Mouse (Mus musculus) neutrophil, adult 5-6 weeks (primary cell): ENCODE data around the gene Specc1. TPM values are rescaled to one million over a fixed set of nuclear protein-coding genes. Genes with fewer than 3 reads are reported as not detected.
A peak's percentile ranks its signal among the peaks of the same experiment; 100 is the strongest.

ENCODE experiments used
- ATAC-seq: fragments of 151-379, 151-347 bp; 2 replicates; pipeline ENCODE4 v1.8.0; 2017; ENCODE audit warnings: mild to moderate bottlenecking, moderate TSS enrichment; ENCODE audit not compliant: insufficient number of reproducible peaks, poor library complexity, low FRiP score, severe bottlenecking; ENCODE audit errors: extremely low read depth
- total RNA-seq: library from RNA; stranded (forward); fragments of 200-1000 nt; gene quantifications from 2 replicates; pipeline ENCODE4 v1.2.3, GENCODE M21; 2017

The Specc1 gene
- total RNA-seq, 1 experiment from 2014 or later: 17.7 TPM

DNA sequence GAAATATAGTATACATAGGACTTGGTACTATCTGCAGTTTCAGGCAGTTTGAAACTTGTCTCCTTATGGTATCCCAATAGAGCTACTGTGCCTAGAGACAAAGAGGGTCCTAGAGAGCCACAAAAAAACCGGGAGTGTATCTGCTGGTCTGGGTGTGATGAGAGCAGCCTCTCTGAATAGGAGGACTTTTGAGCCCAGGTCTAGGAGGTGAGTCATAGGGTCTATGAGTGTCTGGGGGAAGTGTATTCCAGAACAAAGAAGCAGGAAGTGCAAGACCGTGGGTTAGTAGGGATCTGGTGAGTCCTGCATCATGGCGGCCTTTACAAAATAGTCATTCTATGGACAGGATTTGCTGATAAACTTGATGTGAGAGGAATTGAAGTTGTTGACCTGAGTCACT lies 118.5 kb downstream of the Specc1 start:
- no peak for ATAC-seq

DNA sequence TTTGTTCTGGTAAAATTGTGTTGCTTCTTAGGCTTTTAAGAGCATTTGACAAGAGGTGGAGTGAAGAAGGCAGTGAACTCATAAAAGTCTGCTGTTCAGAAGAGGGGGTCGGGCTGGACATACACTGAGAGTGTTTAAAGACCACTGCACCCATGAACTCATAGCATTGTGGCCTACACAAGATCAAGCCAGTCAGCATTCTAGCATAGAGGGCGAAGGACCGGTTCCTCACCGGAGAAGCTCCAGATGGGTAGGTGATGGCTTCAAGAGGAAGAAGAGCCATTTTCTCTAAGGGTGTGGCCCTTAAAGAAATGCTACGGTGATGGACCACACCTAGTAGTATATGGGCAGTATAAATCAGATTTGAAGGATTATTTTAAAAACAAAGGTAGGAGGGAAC lies 119.0 kb downstream of the Specc1 start:
- ATAC-seq: no peak

DNA sequence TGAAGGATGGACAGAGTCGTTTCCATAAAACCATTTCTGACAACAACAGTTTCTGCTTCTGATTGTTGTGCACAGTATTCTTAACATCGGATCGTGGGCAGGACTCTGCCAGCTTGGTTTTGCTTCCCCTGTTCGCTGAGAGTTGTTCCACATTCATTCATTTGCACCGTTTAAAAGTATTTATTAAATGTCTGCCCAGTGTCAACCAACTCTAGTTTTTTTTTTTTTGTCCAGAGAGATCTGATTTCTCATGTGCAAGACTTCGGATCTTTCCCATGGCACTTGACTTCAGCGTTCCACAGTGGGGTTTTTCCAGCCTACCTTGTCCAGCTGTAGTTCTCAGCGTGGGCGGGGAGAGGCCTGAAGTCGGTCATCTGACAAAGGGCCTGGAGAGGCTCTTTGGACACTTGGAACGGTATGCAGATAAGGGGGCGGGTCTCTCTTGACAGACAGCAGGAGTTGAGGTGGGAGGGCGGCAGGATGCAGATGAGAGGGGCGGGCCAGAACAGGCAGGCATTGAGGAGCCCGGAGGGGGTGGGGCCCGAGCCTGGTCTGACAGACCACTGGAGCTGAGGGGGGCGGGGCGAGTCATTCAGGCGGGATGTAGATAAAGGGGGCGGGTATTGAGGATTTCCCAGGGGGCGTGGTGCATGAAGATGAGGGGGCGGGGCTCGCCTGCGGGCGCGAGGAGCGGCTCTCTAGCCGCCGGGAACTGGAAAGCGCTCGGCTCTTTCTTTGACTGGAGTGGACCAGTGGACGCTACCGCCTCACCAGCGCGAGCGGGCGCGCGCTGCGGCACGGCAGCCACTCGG lies 120.0 kb downstream of the Specc1 start:
- ATAC-seq: peak; percentile 81; the same call in 1 of the 2 replicates

DNA sequence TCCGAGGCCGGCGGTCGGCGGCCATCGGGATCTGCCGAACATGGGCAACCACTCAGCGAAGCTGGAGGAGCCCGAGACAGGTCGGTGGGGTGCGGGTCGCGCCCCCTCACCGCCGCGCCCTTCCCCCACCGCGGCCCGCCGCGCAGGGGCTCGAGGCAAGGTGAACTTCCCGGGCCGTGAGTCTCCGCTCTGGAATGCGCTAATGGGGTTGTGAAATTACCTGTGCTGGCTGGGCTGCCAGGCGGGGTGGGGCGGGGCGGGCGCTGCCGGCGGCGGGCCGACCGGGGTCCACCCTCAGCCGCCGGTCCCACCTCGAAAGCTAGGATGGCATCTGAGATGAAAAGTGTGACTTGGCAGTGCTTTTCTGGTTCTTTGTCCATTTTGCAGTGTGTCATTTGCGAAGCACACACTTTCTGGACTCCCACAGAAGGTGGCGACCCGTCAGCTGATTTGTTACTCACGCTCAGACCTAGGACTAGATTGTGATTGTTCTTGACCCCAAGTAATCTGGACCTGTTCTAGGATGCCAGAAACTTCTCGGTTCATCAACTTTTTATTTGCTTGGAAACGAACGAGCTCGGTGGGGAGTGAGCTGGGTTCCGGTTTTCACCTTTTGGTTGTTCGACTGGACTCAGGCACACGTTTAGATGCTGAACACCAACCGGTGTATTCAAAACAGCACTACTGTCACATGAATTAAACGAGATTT lies 120.7 kb downstream of the Specc1 start:
- no peak for ATAC-seq

DNA sequence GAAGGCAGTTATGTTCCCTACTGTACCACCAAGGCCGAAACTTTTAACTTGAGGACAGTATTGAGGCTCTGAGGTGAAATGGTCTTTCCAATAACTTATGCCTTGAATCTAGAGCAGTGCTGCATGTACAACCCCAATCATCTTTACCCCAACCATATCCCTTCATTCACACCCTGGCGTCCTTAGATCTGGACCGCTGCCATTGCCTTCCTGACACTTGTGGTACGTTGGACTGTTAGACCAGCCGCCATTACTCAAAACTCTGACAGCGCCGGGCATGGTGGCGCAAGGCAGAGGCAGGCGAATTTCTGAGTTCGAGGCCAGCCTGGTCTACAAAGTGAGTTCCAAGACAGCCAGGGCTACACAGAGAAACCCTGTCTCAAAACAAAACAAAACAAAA lies 121.8 kb downstream of the Specc1 start:
- no peak for ATAC-seq

DNA sequence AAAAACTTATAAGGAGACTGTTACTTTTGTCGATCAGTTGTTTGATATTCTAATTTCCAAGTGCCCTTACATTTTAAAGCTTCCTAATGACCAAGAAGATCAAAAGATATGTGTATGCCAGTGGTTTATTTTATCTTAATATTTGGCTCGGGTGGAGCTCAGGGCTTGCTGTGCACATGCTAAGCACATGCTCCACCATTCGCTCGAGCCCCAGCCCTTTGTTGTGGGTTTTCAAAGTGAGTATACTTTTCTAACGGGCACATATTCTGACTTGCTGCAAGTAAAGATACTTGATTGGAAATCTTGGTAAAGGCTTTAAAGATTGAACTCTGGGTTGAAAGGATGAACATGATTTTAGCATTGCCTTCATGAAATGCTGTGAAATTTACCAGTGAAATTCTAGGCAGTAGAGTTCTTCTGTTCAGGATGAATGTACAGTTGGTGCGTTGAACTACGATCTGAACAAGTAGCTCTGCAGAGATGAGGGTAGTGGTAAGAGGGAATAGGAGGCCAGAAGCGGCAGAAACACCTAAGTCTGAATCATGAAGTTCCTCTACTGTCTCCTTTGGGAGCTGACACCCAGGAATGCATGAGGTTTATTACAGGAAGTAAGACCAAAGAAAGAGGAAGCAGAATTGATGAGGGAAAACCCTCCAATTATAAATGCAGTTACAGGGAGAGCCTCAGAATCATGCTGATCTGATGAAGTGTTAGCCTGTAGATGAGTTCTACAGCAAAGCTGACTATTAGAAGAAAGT lies 122.7 kb downstream of the Specc1 start:
- ATAC-seq: no peak

DNA sequence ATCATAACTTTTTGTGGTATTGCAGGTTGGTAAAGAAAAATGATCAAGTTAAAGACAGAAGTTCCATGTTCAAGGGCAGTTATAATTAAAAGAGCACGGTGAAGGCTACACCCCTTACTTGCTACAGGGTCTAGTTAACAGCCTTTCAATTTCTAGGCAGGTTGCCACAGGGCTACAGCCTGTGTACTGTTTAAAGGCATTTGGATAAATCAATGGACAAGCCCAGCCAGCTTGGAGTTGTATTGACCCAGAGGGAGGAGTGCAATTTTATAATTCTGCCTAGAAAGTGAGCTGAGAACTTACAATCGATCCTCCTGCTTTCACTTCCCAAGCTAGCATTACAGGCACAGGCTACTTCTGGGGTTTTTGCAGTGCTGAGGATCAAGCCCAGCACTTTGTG lies 123.9 kb downstream of the Specc1 start:
- no peak for ATAC-seq

DNA sequence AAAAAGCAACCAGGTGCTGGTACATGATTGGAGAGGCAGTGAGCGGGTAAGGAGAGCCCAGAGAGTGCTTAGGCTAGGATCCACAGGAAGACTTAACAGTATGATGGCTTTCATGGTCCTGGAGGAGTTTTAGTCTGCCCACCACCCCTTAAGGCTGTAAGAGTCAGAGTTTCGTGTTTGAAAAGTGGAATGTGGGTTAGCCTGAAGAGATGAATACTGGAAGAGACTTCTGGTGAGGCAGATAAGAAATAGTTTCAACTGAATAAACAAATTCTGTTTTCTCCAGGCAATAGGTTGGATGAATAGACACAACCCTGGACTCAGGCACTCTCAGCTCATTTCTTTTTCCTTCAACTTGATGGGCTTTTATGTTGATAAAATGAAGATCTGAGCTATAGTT lies 130.1 kb downstream of the Specc1 start:
- ATAC-seq: no peak

DNA sequence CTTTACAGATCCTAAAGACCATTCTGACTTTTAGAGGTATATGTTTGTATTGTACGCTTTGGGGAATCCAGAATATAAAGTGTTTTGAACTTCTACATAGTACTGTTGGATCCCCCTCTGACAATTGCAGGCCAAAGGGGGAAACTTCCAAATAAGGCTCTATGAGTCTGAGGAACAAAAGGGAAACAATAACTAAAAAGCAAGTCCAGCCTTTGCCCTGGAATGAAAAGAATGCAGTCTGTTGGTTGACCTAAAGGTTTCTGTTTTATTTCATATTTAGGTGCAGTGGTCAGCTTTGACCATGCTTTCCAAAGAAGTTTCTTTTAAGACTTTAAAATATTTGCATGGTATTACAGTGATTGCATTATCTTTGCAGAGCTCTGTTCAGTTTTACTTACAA lies 130.5 kb downstream of the Specc1 start:
- no peak for ATAC-seq

DNA sequence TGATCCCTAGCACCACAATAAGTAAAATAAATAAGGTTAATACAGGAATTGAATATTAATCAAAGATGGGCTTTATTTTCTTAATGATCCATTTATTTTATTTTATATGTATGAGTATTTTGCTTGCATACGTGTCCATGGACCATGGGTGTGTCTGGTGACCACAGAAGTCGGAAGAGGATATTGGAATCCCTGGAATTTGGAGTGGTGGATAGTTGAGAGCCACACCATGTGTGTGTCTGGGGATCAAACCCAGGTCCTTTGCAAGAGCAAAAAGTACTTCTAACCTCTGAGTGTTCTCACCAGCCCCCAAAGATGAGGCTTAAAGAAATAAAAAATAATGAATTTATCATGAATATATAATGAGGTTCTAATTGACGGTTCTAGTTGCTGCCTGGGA lies 132.1 kb downstream of the Specc1 start:
- no peak for ATAC-seq

DNA sequence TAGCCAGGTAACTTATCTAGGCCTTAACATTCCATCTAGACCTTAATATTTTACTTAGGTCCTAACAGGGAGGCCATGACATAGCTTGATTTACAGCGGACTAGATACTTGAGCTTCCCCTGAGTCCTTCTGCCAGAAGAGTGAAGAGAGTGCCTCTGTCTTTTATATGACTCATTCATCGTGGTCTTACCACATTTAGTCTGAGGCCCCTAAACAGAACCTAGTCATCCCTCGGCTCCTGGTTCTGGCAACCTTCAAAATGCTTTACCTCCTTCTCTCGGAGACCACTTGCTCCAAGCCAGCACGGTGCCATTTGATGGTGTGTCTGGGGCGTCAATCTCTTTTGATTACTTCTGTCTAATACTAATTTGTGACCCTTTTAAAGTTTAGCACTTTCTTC lies 133.8 kb downstream of the Specc1 start:
- no peak for ATAC-seq

DNA sequence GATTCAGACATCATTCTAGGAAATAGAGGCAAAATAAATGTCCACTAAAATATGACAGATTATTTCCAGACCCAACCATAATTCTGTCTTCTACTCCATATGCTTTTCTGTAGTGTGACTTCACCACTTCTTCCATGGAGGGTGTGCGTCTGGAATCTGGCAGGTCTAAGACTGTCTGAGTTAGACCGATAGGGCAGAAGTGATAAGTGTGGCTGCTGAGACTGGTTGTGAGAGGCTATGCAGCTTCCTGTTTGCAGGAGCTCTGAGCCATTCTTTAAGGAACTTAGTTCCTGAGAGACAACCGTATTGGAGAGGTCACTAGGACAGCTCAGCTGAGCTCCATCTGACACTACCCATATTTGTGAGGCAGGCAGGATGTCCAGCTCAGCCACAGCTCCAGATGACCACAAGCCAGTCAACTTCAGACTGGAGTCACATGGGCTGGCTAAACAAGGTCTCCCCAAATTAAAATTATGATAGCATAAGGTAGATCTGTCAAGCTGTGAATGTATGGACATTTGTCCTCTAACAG lies 146.9 kb downstream of the Specc1 start:
- no peak for ATAC-seq

DNA sequence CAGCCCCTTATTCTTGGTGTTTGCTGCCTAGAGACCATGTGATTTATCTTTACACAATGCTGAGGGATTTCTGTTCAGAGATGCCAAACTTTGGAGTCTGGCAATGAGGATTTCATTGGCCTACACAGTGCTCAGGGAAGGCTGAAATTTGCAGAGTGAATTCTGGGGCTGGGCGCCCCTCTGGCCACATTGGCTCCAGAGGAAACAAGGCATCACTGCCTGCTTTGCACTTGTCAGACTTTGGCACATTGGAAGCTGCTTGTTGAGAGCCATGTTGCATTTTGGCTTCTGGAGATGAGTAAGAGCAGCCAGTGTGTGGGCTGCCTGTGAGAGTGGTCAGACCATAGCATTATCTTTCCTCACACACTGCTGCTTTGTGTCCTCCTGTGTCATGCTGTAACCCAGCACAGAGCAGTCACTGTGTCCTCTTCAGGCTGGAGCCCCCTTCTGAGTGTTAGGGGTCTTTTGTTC lies 149.9 kb downstream of the Specc1 start:
- ATAC-seq: no peak

DNA sequence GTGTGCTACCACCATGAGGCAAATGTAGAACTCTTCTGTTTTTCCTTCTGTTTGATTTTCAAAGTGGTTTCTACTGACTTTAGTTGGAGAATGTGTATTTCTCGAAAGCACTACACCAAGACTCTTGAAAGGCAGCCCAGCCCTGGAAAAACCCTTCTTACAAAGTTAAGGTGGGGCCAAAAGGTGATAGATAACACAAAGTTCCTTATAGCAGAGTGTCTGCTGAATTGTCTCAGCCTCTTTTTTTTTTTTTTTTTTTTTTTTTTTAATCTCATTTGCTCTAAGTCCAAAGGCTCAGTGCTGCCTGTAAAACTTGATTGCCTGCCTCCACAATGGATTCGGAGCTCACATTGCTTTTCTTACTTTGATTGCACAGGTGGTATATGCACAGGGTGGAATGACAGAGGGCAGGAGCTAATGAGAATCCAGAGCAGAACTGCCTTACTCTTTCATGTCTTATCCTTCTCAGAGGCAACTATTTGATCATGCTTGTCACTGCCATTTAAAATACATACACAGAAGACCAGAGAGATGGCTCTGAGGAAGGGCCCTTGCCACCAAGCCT lies 150.8 kb downstream of the Specc1 start:
- no peak for ATAC-seq

DNA sequence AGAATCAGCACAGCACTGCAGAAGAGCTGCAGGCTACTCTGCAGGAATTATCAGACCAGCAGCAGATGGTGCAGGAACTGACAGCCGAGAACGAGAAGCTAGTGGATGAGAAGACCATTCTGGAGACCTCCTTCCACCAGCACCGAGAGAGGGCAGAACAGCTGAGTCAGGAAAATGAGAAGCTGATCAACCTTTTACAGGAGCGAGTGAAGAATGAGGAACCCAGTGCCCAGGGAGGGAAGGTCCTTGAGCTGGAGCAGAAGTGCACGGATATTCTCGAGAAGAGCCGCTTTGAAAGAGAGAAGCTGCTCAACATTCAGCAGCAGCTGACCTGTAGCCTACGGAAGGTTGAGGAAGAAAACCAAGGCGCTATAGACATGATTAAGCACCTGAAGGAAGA lies 162.0 kb downstream of the Specc1 start:
- no peak for ATAC-seq

DNA sequence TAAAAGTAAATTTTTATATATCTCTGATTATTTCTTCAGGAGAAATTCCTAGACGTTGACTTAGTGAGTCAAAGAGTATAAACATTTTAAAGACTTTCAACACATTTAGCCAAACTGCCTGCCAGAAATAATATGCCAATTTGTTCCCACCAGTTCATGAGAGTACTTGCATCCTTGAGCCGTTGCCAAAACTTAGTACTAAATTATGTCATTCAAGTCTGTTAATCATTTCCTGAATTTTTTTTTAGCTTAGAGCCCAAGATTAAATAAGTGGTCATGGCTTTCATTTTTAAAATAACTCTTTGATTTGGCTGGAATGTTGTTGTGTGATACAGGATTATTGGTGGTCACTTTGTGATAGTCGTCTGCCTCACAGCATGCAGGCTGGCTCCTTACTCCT lies 163.3 kb downstream of the Specc1 start:
- no peak for ATAC-seq

DNA sequence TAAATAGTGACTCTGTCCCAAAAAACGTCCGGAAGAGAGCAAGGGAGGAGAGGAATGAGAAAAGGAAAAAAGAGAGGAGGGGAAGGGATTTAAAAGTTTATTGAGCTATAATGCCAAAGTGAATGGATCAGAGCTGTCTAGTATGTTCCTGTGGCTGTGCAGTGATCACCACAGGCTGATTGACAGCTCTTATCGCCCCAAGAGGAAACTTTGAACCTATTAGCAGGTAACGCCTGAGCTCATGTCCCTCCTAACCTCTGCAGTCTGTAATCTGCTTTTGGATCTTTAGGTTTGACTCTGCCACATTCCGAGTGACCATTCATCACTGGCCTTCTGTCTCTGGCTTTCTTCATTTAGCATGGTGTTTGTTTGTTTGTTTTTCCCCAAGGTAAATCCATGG lies 164.8 kb downstream of the Specc1 start:
- no peak for ATAC-seq

DNA sequence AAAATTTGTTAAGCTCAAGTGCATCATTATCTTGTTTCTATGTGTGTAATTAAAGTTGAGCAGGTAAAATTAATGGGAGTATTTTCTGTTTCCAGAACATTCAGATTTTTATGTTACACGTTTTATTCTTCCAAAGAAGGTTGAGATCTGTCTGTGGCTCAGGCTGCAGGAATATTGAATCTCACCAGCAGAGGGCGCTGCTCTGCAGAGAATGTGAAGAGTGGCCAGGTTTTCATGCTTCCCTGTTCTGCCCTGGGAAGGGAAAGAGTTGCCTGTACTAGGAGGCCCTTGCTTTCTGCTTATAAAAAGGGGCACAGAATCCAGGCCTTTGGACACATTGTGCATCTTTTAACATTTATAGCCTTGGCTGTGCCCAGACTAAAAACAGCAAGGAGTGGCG lies 171.1 kb downstream of the Specc1 start:
- peak; percentile 73; the same call in 1 of the 2 replicates for ATAC-seq

DNA sequence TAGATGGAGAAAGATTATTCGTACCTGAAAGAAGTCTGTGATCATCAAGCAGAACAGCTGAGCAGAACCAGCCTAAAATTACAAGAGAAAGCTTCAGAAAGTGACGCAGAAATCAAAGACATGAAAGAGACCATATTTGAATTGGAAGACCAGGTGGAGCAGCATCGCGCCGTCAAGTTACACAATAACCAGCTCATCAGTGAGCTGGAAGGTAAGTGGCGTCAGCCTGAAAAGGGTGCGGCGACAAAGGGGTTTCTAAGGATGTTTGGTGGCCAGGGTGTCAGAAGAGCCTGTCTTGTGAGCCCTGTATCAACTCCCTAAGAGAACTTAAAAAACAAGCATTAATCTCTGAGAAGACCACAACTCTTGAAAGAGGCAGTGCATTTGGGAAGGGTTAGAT lies 171.6 kb downstream of the Specc1 start:
- no peak for ATAC-seq
